Mouse (Mus musculus): ENCODE measurements around the gene Vps52. TPM values are rescaled to one million over a fixed set of nuclear protein-coding genes. Genes with fewer than 3 reads are reported as not detected.

The Vps52 gene
- polyA plus RNA-seq, 1 experiment from 2014 or later: 67.5 TPM

GRCm38 (mm10) chr17:33936993-33937392, 18.6 kb upstream of the Vps52 start:
- no peak for ATAC-seq (ENCODE audit: low read depth)
- peaks cover 47% of the 10 kb centered on the region for H3K36me3 ChIP-seq

DNA sequence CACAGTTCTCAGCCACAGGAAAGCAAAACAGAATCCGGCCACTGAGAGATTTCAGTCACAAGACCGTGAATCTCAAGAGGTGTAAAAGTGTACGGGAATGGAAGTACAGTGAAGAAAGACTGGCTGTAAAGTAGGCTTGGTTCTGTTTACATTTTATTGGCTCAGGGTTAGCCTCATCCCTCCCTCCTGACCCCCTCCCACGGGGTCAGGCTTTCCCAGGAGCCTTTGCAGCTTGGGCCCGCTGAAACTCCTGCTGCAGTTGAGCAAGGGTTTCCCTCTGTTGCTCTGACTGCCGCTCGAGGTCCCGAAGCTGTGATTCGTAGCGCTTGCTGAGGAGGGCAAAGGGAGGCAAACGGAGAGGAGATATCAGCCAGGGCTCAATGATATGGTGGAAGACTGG, 16.8 kb upstream of the Vps52 start:
- 75% methylated on average over 11 of the region's 11 CpGs for WGBS

More at GRCm38 (mm10) chr17:33936993-33937392, 18.6 kb upstream of the Vps52 start:
- H3K9me3 ChIP-seq: no peaks in the 10 kb centered on the region
- no peak overlapping the region for H3K4me3 ChIP-seq
- peaks cover 22% of the 10 kb centered on the region for H3K4me1 ChIP-seq (replicated peaks)
- WGBS: 86% methylated on average over 15 of the region's 15 CpGs
- no peak overlapping the region for H3K27ac ChIP-seq (replicated peaks)
- no peak overlapping the region for H3K9ac ChIP-seq
- no peak overlapping the region for H3K4me2 ChIP-seq
- no peaks in the 10 kb centered on the region for H3K27me3 ChIP-seq

GRCm38 (mm10) chr17:33940206-33940805, 15.3 kb upstream of the Vps52 start, which contains the start of the genes Pfdn6 and Wdr46:
Pfdn6 (minus strand) TSS chr17:33940343.
Wdr46 (plus strand) TSS chr17:33940660.
- Histone ChIP-seq H3K27me3 (no peaks in the 10 kb centered on the region), H3K9ac (peak within 1 kb of the TSS; percentile 88), H3K27ac (replicated peaks) (no peak within 1 kb of the TSS), H3K36me3 (peaks cover 55% of the 10 kb centered on the region), H3K9me3 (no peaks in the 10 kb centered on the region), H3K4me1 (replicated peaks) (peaks cover 24% of the 10 kb centered on the region), H3K4me2 (peak within 1 kb of the TSS; percentile 98), H3K4me3 (peak within 1 kb of the TSS; percentile 89)
- ATAC-seq (ENCODE audit: low read depth): peak; percentile 88
- whole genome bisulfite sequencing: under 1% methylated on average over 36 of the region's 36 CpGs

More for the DNA sequence above, 16.8 kb upstream of the Vps52 start:
- Histone ChIP-seq H3K9ac (0 out of 2 replicates have a peak overlapping the region, but pooled peaks have one; percentile 88), H3K27ac (replicated peaks) (no peak overlapping the region), H3K36me3 (peaks cover 47% of the 10 kb centered on the region), H3K27me3 (no peaks in the 10 kb centered on the region), H3K4me3 (peak overlapping the region; percentile 89), H3K4me1 (replicated peaks) (peaks cover 24% of the 10 kb centered on the region), H3K9me3 (no peaks in the 10 kb centered on the region), H3K4me2 (peak overlapping the region; percentile 98)
- no peak for ATAC-seq (ENCODE audit: low read depth)

- Histone ChIP-seq H3K9ac (peak overlapping the region; percentile 88), H3K4me2 (peak overlapping the region; percentile 98), H3K27ac (replicated peaks) (no peak overlapping the region), H3K4me3 (peak overlapping the region; percentile 89), H3K36me3 (peaks cover 55% of the 10 kb centered on the region), H3K4me1 (replicated peaks) (peaks cover 24% of the 10 kb centered on the region), H3K9me3 (no peaks in the 10 kb centered on the region), H3K27me3 (no peaks in the 10 kb centered on the region)
- ATAC-seq (ENCODE audit: low read depth): peak; percentile 13
- 3% methylated on average over 26 of the region's 26 CpGs for WGBS
Observed at GRCm38 (mm10) chr17:33940981-33941380, 14.6 kb upstream of the Vps52 start.

GRCm38 (mm10) chr17:33941381-33941780, 14.2 kb upstream of the Vps52 start:
- Histone ChIP-seq H3K27ac (replicated peaks) (no peak overlapping the region), H3K27me3 (no peaks in the 10 kb centered on the region), H3K4me1 (replicated peaks) (peaks cover 24% of the 10 kb centered on the region), H3K36me3 (peaks cover 58% of the 10 kb centered on the region), H3K4me3 (peak overlapping the region; percentile 89), H3K9ac (peak overlapping the region; percentile 88), H3K9me3 (no peaks in the 10 kb centered on the region), H3K4me2 (peak overlapping the region; percentile 98)
- no peak for ATAC-seq (ENCODE audit: low read depth)
- WGBS: 60% methylated on average over 19 of the region's 19 CpGs

- ATAC-seq (ENCODE audit: low read depth): no peak
- WGBS: 93% methylated on average over 15 of the region's 15 CpGs
- H3K9me3 ChIP-seq: no peaks in the 10 kb centered on the region
- H3K4me2 ChIP-seq: no peak overlapping the region
- H3K4me3 ChIP-seq: no peak overlapping the region
- H3K9ac ChIP-seq: no peak overlapping the region
- peaks cover 28% of the 10 kb centered on the region for H3K4me1 ChIP-seq (replicated peaks)
- H3K27ac ChIP-seq (replicated peaks): no peak overlapping the region
- peaks cover 60% of the 10 kb centered on the region for H3K36me3 ChIP-seq
- H3K27me3 ChIP-seq: no peaks in the 10 kb centered on the region
Observed at GRCm38 (mm10) chr17:33943454-33943853, 12.2 kb upstream of the Vps52 start.

DNA sequence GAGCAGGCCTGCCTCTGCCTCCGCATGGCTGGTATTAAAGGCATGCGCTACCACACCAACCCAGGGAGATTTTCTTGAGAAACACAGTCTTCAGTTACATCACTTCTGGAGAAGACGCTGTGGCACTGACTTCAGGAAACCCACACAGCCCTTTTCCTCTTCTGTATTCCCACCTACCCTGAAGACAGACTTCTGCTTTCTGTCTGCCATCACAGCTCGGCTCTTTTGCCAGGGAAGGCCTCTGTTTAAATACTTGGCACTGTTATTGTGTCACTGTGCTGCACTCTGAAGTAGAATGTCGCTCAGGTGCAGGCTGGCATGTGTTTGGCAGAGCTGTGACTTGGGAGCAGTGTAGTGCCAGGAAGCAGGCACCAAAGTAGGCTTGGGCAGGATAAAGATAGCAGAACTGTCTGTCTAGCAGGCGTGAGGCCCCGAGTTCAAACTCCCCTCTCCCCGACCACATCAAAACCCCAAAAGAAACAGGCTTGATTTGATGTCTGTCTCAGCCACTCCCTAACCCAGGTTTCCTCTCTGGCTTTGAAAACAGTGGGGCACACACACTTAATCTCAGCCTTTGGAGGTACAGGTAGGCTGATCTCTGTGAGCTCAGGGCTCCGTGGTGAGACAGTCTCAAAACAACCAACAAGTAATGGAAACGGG, 8.1 kb upstream of the Vps52 start:
- no peak overlapping the region for H3K27ac ChIP-seq (replicated peaks)
- no peak overlapping the region for H3K4me2 ChIP-seq
- H3K9ac ChIP-seq: no peak overlapping the region
- H3K4me3 ChIP-seq: no peak overlapping the region
- H3K36me3 ChIP-seq: peaks cover 82% of the 10 kb centered on the region
- no peaks in the 10 kb centered on the region for H3K9me3 ChIP-seq
- ATAC-seq (ENCODE audit: low read depth): no peak
- H3K27me3 ChIP-seq: no peaks in the 10 kb centered on the region
- WGBS: 93% methylated on average over 10 of the region's 10 CpGs
- H3K4me1 ChIP-seq (replicated peaks): peaks cover 45% of the 10 kb centered on the region

DNA sequence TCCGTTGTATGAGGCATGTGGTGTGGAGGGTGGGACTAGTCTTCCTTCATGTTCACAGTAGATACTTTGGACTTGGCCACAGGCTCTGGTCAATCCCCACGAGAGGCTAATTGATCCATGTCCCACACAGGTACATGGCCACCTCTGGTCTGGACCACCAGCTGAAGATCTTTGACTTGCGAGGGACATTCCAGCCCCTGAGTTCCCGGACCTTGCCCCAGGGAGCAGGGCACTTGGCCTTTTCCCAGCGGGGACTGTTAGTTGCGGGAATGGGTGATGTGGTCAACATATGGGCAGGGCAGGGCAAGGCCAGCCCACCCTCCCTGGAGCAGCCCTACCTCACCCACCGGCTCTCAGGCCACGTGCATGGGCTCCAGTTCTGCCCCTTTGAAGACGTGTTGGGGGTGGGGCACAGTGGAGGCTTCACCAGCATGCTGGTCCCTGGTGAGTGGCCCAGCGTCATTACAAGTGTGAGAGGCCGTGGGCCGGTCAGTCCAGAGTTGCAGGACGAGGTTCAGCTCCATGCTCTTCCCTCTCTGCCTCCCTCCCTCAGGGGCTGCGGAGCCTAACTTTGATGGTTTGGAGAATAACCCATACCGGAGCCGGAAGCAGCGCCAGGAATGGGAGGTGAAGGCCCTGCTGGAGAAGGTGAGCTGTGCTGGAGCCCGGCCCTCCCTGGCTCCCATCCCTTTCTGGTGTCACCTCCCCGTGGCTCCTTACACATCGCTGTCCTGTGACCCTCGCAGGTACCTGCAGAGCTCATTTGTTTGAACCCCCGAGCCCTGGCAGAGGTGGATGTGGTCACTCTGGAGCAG, 7.3 kb upstream of the Vps52 start:
- Histone ChIP-seq H3K4me2 (no peak overlapping the region), H3K4me1 (replicated peaks) (peaks cover 52% of the 10 kb centered on the region), H3K27me3 (no peaks in the 10 kb centered on the region), H3K27ac (replicated peaks) (no peak overlapping the region), H3K9me3 (no peaks in the 10 kb centered on the region), H3K9ac (no peak overlapping the region), H3K36me3 (peaks cover 85% of the 10 kb centered on the region), H3K4me3 (no peak overlapping the region)
- 91% methylated on average over 22 of the region's 22 CpGs for WGBS
- no peak for ATAC-seq (ENCODE audit: low read depth)

GRCm38 (mm10) chr17:33948905-33949537, 6.6 kb upstream of the Vps52 start:
- peaks cover 85% of the 10 kb centered on the region for H3K36me3 ChIP-seq
- no peak overlapping the region for H3K27ac ChIP-seq (replicated peaks)
- 90% methylated on average over 19 of the region's 19 CpGs for WGBS
- ATAC-seq (ENCODE audit: low read depth): no peak
- 0 out of 2 replicates have a peak overlapping the region, but pooled peaks have one; percentile 76 for H3K9ac ChIP-seq
- H3K4me1 ChIP-seq (replicated peaks): peaks cover 60% of the 10 kb centered on the region
- H3K4me3 ChIP-seq: no peak overlapping the region
- no peaks in the 10 kb centered on the region for H3K9me3 ChIP-seq
- H3K4me2 ChIP-seq: no peak overlapping the region
- no peaks in the 10 kb centered on the region for H3K27me3 ChIP-seq

DNA sequence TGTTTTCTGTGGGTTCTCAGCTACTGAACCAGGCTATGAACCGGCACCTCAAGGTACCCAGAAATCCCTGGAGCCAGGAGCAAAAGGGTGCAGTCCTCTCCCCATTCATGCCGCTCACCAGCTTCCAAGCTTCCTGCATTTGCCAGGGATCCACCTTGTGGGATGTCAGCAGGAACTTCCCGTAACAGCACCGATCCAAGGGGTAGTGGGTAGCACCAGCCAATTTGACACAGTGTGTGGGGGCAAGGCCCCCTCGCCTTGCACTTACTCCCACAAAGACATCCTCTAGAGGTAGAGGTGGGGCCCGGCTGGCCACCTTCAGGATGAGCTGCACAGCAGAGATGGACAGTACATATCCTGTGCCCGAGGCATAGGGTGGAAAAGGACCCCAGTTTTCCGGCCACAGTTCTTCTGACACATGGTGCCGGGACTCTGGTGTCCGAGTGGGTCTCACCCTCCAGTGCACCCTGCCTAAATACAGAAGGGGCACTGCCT, 5.4 kb upstream of the Vps52 start:
- peak overlapping the region; percentile 76 for H3K9ac ChIP-seq
- H3K9me3 ChIP-seq: no peaks in the 10 kb centered on the region
- no peaks in the 10 kb centered on the region for H3K27me3 ChIP-seq
- H3K4me2 ChIP-seq: peak overlapping the region; percentile 93
- peak overlapping the region; percentile 94 for H3K27ac ChIP-seq (replicated peaks)
- H3K4me1 ChIP-seq (replicated peaks): peaks cover 68% of the 10 kb centered on the region
- peaks cover 79% of the 10 kb centered on the region for H3K36me3 ChIP-seq
- ATAC-seq (ENCODE audit: low read depth): no peak
- 79% methylated on average over 10 of the region's 10 CpGs for WGBS
- peak overlapping the region; percentile 54 for H3K4me3 ChIP-seq

- Histone ChIP-seq H3K4me3 (peak within 1 kb of the TSS; percentile 54), H3K9ac (peak within 1 kb of the TSS; percentile 76), H3K27ac (replicated peaks) (peak within 1 kb of the TSS; percentile 94), H3K27me3 (no peaks in the 10 kb centered on the region), H3K4me1 (replicated peaks) (peaks cover 69% of the 10 kb centered on the region), H3K4me2 (peak within 1 kb of the TSS; percentile 93), H3K36me3 (peaks cover 68% of the 10 kb centered on the region), H3K9me3 (no peaks in the 10 kb centered on the region)
- ATAC-seq (ENCODE audit: low read depth): peak; percentile 73
- 1% methylated on average over 45 of the region's 45 CpGs for WGBS
Observed at GRCm38 (mm10) chr17:33951021-33951946, 4.3 kb upstream of the Vps52 start, which contains the start of gene B3galt4. B3galt4 (minus strand) TSS chr17:33951488.

Measured in neural tube, embryonic 13.5 days (tissue).